Mouse (Mus musculus): ENCODE measurements at regions not wholly inside any gene's neighbourhood (a gene's known extent, or its start where the extent isn't known, plus 50 kb on each side); places are given as distances from the start of the nearest gene placed in this dataset.

DNA sequence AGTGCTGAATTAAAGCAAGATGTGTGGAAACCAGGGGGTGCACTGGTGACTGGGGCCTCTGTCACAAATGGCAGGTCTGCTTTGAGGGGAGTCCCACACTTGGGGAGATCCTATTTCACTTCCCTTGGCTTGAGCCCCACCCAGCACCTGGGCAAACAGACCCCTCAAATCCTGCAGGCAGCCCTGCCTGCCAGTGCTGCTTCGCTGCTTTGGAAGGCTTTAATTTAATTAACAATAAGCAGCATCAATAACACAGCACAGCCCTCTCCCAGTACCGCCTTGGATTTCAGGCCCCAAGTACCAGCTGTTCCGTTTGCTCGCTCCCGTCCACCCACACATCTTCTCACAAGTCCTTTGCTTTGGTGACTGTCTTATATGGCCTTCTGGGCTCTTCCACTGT, 193.6 kb downstream of the Ackr3 start:
- Histone ChIP-seq H3K9me3 (no peaks in the 10 kb centered on the region), H3K4me1 (peaks cover 28% of the 10 kb centered on the region), H3K27me3 (replicated peaks; ENCODE audit: low read depth, poor library complexity, severe bottlenecking) (peaks cover 11% of the 10 kb centered on the region; the same call in 1 of the 2 replicates), H3K36me3 (replicated peaks) (no peaks in the 10 kb centered on the region), H3K4me3 (no peak overlapping the region), H3K27ac (replicated peaks) (peak overlapping the region; percentile 66)
- 33% methylated on average over 5 of the region's 5 CpGs for WGBS
- DNase-seq (ENCODE audit: low spot score): peak; percentile 57

DNA sequence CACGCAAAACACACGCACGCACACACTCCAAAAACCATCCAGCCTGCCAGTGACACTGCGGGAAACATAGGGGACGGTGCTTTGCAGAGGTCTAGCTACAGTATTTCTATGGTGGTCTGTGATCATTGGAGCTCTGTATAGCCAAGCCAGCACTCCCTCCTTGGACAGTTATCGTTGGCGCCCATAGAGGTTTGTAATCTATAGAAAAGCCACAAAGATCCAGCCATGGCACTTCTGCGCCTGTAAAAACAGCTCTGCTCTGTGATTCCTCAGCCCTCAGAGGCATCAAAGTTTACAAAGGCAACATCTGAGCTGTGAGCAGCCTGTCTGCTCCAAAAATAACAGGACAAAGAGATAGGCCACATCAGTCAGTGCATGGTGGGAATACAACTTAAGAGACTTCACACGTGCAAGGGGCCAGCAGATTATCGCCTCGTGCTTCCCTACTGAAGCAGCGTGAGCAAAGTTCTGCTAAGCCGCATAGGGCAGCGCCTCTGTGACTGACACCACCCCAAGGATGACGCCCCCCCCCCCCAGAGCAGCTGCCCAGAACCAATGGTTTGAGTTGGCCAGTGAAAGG, 194.7 kb downstream of the Ackr3 start:
- Histone ChIP-seq H3K27me3 (replicated peaks; ENCODE audit: low read depth, poor library complexity, severe bottlenecking) (peaks cover 22% of the 10 kb centered on the region), H3K9me3 (no peaks in the 10 kb centered on the region), H3K4me3 (no peak overlapping the region), H3K36me3 (replicated peaks) (no peaks in the 10 kb centered on the region), H3K4me1 (peaks cover 37% of the 10 kb centered on the region), H3K27ac (replicated peaks) (peak overlapping the region; percentile 66)
- 86% methylated on average over 15 of the region's 15 CpGs for WGBS
- DNase-seq (ENCODE audit: low spot score): no peak

DNA sequence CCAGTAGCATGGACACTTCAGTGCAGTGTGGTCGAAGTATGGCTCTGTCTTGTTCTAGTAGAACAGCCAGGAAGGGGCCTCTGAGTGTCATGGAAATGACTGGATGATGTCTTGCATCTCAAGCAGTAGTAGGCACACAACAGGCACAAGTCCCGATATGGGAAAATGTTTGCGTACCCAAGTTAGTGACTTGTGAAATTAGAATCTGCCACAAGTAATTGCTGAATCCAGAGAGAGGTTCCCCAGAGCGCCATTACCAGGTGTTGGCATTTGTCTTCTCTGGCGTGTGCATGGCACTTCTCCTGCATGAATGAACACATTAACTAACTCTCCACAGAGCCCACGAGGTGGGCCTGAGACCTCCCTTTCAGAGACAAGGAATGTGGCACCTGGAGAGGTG, 199.3 kb downstream of the Ackr3 start:
- Histone ChIP-seq H3K4me3 (no peak overlapping the region), H3K36me3 (replicated peaks) (no peaks in the 10 kb centered on the region), H3K27me3 (replicated peaks; ENCODE audit: low read depth, poor library complexity, severe bottlenecking) (peaks cover 18% of the 10 kb centered on the region), H3K27ac (replicated peaks) (no peak overlapping the region), H3K9me3 (no peaks in the 10 kb centered on the region), H3K4me1 (peaks cover 44% of the 10 kb centered on the region)
- DNase-seq (ENCODE audit: low spot score): no peak
- WGBS: 85% methylated on average over 6 of the region's 6 CpGs

DNA sequence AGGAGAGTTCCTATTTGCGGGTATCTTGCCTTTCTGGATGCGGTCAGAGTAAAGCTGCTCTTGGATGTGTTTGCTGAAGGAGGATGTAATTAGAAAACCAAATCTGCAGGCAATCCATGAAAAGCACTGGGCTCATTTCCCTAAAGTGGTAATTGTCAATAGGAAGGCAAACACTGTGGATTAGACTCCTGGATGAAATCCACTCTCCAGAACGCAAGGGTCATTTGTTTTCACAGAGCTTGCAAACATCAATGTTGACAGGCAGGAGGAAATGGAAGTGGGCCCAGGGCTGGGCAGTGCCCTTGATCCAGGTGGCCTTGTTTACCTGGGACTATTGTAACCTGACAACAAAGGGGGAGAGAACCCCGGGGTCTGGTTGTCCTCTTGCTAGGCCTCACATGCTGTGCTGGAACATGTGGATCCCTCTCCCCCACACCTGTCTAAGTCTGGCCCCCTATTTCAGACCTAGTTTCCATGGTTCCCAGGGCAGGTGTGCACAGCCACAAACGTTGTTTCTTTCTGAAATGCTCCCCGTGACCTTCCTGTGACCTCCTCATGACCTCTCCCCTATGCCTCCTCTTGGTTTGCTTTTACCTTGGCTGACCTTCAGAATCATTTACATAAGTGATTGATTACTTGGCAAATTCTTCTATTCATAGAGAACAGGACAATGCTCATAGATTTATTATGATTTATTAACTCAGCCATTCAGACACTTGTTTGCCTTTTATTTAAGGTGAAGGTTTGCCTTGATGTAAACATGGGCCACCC, 197.9 kb upstream of the Cops8 start:
- peaks cover 41% of the 10 kb centered on the region for H3K4me1 ChIP-seq
- DNase-seq (ENCODE audit: low spot score): no peak
- H3K9me3 ChIP-seq: no peaks in the 10 kb centered on the region
- H3K27me3 ChIP-seq (replicated peaks; ENCODE audit: low read depth, poor library complexity, severe bottlenecking): peaks cover 17% of the 10 kb centered on the region
- peak overlapping the region; percentile 48; the same call in 1 of the 2 replicates for H3K27ac ChIP-seq (replicated peaks)
- WGBS: 44% methylated on average over 6 of the region's 6 CpGs
- no peak overlapping the region for H3K4me3 ChIP-seq
- no peaks in the 10 kb centered on the region for H3K36me3 ChIP-seq (replicated peaks)

DNA sequence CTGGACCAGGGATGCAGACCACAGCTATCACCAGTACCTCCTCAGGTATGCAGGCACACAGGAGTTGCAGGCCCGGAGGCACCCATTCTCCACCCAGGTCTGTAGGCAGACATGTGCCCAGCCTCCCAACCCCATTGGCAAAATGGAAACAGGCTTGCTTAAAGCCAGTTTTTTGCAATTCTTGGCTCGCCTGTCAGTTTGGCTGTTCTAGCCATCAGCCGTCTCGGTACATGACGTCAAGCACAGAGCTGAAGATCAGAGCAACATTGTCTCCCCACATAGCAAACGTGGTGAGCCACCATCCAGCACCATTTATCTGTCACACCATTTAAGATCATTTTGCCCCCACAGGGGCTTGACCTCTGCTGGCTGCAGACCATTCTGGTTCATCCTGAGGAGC, 196.1 kb upstream of the Cops8 start:
- peaks cover 41% of the 10 kb centered on the region for H3K4me1 ChIP-seq
- WGBS: 87% methylated on average over 6 of the region's 6 CpGs

DNA sequence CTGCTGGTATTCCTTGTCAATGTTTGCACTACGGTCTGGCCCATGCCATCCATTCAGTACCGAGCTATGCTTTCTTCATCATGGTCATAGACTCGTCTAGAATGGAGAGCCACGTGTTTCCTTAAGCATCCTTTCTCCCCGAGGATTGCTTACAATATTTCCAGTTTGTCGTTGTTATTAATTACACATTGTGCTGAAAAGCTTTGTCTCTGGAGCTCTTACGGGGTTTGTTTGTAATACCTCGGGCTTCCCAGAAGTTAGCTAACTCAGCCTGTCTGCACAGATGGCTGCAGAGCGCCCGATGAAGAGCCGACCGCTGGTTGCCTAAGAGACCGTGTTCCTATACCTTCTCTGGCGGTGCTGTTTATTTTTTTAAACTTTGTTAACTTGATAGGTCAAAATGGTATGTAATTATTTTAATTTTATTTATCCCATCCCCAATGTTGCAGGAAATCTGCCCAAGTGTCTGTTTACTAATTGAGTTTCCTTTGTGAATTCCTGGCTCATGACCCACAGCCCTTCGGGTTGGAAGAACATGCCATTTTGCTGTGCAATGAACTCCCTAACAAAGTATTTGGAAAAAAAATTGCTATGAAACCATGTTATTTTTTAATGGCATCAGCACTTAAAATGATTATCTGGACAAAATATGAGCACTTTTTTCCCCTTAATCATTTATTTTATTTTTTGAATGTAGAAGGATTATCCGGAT, 194.1 kb upstream of the Cops8 start:
- Histone ChIP-seq H3K4me3 (no peak overlapping the region), H3K27ac (replicated peaks) (no peak overlapping the region), H3K27me3 (replicated peaks; ENCODE audit: low read depth, poor library complexity, severe bottlenecking) (0 out of 2 replicates have a peak, but pooled peaks cover 12% of the 10 kb centered on the region), H3K36me3 (replicated peaks) (no peaks in the 10 kb centered on the region), H3K9me3 (no peaks in the 10 kb centered on the region), H3K4me1 (peaks cover 43% of the 10 kb centered on the region)
- 67% methylated on average over 16 of the region's 16 CpGs for WGBS
- DNase-seq (ENCODE audit: low spot score): peak; percentile 46

More for the DNA sequence above, 196.1 kb upstream of the Cops8 start:
- H3K27ac ChIP-seq (replicated peaks): no peak overlapping the region
- H3K27me3 ChIP-seq (replicated peaks; ENCODE audit: low read depth, poor library complexity, severe bottlenecking): peaks cover 23% of the 10 kb centered on the region
- H3K9me3 ChIP-seq: no peaks in the 10 kb centered on the region
- H3K4me3 ChIP-seq: no peak overlapping the region
- DNase-seq (ENCODE audit: low spot score): no peak
- H3K36me3 ChIP-seq (replicated peaks): no peaks in the 10 kb centered on the region

DNA sequence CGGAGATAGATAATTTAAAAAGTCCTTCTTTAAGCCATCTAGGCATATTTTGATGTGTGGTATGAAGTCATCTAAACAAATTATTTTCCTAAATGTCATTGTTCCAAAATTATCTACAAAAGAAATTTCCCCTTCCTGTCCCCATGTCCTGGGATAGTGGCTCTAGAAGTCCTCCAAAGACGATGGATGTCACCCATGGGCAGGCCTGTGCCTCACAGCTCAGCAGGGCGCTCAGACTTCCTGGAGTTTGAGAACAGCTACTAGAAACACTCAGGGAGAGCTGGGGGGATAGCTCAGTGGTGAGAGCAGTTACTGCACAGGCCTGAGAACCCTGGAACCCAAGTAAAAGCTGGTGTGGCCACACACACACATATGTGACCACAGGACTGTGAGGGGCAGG, 193.5 kb upstream of the Cops8 start:
- DNase-seq (ENCODE audit: low spot score): no peak
- Histone ChIP-seq H3K27ac (replicated peaks) (no peak overlapping the region; the same call in 1 of the 2 replicates), H3K27me3 (replicated peaks; ENCODE audit: low read depth, poor library complexity, severe bottlenecking) (0 out of 2 replicates have a peak, but pooled peaks cover 12% of the 10 kb centered on the region), H3K4me1 (peaks cover 39% of the 10 kb centered on the region), H3K36me3 (replicated peaks) (no peaks in the 10 kb centered on the region), H3K9me3 (no peaks in the 10 kb centered on the region), H3K4me3 (no peak overlapping the region)
- WGBS: 89% methylated on average over 3 of the region's 3 CpGs

DNA sequence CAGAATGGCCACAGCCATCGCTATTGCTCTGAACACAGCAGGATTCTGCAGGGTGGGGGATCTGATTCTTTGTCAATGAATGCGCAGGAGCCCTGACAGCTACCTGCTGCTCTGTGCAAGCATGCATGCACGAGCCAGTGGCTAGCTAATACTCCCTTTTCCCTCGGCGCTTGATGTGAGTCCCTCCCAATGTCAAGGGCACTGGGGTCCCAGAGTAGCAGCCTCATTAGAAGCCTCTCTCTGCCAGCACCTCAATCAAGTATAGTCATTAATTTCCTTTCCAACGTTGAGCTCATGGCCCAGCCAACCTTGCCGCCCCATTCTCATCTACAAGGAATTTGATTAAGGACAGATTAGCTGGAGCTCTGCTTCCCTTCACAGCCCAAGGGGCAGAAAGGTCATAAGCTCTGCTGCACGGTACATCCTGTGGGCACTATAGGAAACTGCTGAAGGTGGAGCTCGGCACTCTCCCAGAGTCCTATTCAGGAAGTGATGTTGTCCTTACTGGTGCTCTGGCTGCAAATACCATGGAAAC, 190.2 kb upstream of the Cops8 start:
- H3K4me1 ChIP-seq: peaks cover 24% of the 10 kb centered on the region
- 0 out of 2 replicates have a peak, but pooled peaks cover 9% of the 10 kb centered on the region for H3K27me3 ChIP-seq (replicated peaks; ENCODE audit: low read depth, poor library complexity, severe bottlenecking)
- no peak overlapping the region for H3K4me3 ChIP-seq
- H3K9me3 ChIP-seq: no peaks in the 10 kb centered on the region
- H3K36me3 ChIP-seq (replicated peaks): no peaks in the 10 kb centered on the region
- H3K27ac ChIP-seq (replicated peaks): no peak overlapping the region; the same call in 1 of the 2 replicates
- 46% methylated on average over 9 of the region's 9 CpGs for WGBS
- DNase-seq (ENCODE audit: low spot score): no peak

DNA sequence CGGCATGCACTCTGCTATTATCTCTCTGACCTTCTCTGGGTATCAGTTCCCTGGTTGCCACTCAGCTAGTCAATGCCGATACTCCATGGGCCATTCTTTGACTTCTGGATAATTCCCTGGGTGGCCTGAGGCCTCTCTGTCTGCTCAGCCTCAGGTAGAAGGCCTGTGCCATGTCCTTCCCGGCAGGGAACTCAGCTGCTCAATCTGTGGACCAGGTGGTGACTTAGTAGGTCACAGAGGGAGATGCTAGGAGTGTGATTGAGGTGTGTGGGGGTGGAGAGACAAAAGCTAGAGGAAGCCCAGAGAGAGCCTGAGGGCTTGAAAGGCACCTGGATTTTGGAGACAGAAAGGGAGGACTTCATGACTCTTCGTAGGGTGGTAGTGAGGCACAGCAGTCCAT, 188.0 kb upstream of the Cops8 start:
- WGBS: 89% methylated on average over 4 of the region's 4 CpGs
- DNase-seq (ENCODE audit: low spot score): no peak
- peaks cover 16% of the 10 kb centered on the region for H3K4me1 ChIP-seq
- 0 out of 2 replicates have a peak, but pooled peaks cover 9% of the 10 kb centered on the region for H3K27me3 ChIP-seq (replicated peaks; ENCODE audit: low read depth, poor library complexity, severe bottlenecking)
- H3K4me3 ChIP-seq: no peak overlapping the region
- no peaks in the 10 kb centered on the region for H3K36me3 ChIP-seq (replicated peaks)
- no peaks in the 10 kb centered on the region for H3K9me3 ChIP-seq
- 0 out of 2 replicates have a peak overlapping the region, but pooled peaks have one; percentile 27 for H3K27ac ChIP-seq (replicated peaks)

DNA sequence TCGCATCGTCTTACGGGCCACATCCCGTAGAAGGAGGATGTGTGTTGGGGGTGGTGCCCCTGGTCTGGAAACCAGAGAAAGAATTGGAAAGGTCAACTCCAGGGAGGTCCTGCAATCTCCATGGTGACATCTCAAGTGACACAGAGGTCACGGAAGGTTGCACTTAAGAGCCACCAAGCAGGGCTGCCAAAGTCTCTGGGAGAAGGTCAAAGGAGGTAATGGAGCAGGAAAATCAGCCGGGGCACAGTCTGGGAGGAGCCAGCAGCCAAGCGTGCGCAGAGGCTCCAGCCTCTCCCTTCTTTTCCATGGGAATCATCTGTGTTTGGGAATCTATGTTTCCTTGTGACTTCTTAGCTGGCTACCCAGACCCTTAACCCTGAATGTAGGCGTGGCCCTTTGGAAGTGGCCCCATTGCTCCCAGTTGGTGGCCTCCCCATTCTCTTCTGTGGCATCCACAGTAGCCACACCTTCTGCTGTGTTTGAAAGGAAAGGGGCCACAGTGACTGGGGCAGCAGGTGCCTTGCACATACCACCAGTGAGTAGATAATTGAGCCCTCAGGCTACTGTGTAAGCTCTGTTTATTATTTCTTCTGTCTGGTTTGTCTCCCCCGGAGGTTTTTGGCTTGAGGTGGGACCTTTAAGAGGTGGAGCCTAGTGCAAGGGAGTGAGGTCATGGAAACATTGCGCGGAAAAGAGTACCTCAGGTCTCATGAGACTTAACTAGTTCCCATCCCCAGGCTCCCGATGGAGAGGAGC, 178.5 kb upstream of the Cops8 start:
- H3K27ac ChIP-seq (replicated peaks): peak overlapping the region; percentile 67
- 9% methylated on average over 13 of the region's 13 CpGs for WGBS
- H3K9me3 ChIP-seq: peaks cover 2% of the 10 kb centered on the region; the same call in 1 of the 2 replicates
- no peaks in the 10 kb centered on the region for H3K36me3 ChIP-seq (replicated peaks)
- peak overlapping the region; percentile 26; the same call in 1 of the 2 replicates for H3K4me3 ChIP-seq
- peaks cover 45% of the 10 kb centered on the region for H3K4me1 ChIP-seq
- peaks cover 28% of the 10 kb centered on the region for H3K27me3 ChIP-seq (replicated peaks; ENCODE audit: low read depth, poor library complexity, severe bottlenecking)
- DNase-seq (ENCODE audit: low spot score): peak; percentile 70

DNA sequence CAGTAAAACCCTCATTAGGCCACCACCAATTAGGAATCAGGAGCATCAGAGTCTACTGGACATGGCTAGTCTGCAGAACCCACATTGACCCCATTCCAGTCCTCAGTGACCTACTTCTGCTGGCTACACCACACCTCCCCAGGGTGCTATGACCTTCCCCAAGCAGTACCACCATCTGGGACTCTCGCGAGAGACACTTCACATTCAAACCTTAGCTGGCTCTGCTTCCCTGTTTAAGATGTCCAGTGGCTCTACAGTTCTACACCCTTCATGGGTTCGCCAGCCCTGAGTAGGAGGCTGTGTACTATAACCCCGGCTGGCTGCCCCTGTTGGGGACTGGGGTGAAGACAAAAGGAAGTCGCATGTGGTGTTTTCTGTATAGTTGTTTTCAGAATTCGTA, 174.4 kb upstream of the Cops8 start:
- Histone ChIP-seq H3K4me1 (peaks cover 67% of the 10 kb centered on the region), H3K9me3 (peaks cover 2% of the 10 kb centered on the region; the same call in 1 of the 2 replicates), H3K4me3 (no peak overlapping the region), H3K27ac (replicated peaks) (no peak overlapping the region), H3K36me3 (replicated peaks) (no peaks in the 10 kb centered on the region), H3K27me3 (replicated peaks; ENCODE audit: low read depth, poor library complexity, severe bottlenecking) (peaks cover 6% of the 10 kb centered on the region; the same call in 1 of the 2 replicates)
- WGBS: 96% methylated on average over 6 of the region's 6 CpGs
- DNase-seq (ENCODE audit: low spot score): no peak

DNA sequence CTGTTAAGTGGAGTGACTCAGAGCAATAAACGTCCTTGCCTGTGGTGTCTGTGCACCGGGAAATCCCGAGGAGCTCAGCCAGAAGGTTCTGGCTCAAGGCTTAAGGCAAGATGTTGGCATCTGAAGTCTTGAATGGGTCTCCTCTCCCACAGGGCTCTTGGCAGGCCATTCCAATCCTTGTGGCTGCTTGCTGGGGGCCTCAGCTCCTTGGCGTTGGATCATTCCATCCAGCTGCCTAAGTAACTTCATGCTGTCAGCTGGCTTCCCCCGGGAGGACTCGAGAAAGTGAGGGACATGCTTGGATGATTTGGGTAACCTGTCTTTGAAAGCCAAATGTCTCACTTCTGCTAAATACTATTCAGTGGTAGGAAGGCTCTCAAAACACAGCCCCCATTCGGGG, 174.0 kb upstream of the Cops8 start:
- Histone ChIP-seq H3K27ac (replicated peaks) (0 out of 2 replicates have a peak overlapping the region, but pooled peaks have one; percentile 21), H3K4me1 (peaks cover 67% of the 10 kb centered on the region), H3K4me3 (no peak overlapping the region), H3K9me3 (peaks cover 2% of the 10 kb centered on the region; the same call in 1 of the 2 replicates), H3K27me3 (replicated peaks; ENCODE audit: low read depth, poor library complexity, severe bottlenecking) (0 out of 2 replicates have a peak, but pooled peaks cover 5% of the 10 kb centered on the region), H3K36me3 (replicated peaks) (no peaks in the 10 kb centered on the region)
- no peak for DNase-seq (ENCODE audit: low spot score)
- WGBS: 91% methylated on average over 7 of the region's 7 CpGs

Measured in embryonic facial prominence, embryonic 10.5 days (tissue).